Mouse (Mus musculus) ES-E14 (cell line): Measurements from ENCODE around the gene Als2cl.

Source experiments
- HCFC1 ChIP-seq: IDR thresholded peaks from 2 replicates; pipeline ENCODE4 v1.6.1; 2012; ENCODE audit warnings: low read length, inconsistent platforms, borderline replicate concordance; ENCODE audit not compliant: insufficient read depth
- MAFK ChIP-seq: IDR thresholded peaks from 2 replicates; pipeline ENCODE4 v1.6.1; 2014; ENCODE audit warnings: mild to moderate bottlenecking, low read depth, low read length, inconsistent platforms; ENCODE audit not compliant: insufficient read depth
- ZNF384 ChIP-seq: IDR thresholded peaks from 2 replicates; pipeline ENCODE4 v1.6.1; 2012; ENCODE audit warnings: low read depth, low read length, inconsistent platforms

DNA sequence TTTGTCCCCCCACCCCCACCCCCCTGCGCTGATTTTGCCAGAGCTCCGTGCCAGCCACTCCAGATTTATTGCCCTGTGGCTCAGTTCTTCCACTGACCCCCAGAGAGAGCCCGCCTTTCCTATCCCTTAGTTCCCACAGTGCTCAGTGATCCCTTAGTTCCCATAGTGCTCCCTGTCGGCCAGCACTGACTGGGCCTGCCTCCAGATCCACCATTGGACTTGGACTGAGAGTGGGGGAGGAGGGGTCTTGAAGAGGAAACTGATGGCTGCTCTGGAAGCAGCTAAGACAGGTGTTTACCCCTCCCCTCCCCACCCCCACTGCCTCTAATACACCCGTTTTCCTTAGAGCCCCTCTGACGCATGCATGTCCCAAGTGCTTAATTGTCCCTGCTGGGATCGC is 16.3 kb downstream of the Als2cl start:
- TF ChIP-seq ZNF384: no peak
- no peak for TF ChIP-seq MAFK
- no peak for TF ChIP-seq HCFC1
